Mouse (Mus musculus) neural tube, embryonic 12.5 days (tissue): ENCODE results near the gene Rpl13a. TPM values are rescaled to one million over a fixed set of nuclear protein-coding genes. Genes with fewer than 3 reads are reported as not detected.

Experiments
- ATAC-seq: fragments of 200-750 bp; cut with Nextera tagmentation; 2 replicates; pipeline ENCODE4 v1.8.0; 2017; ENCODE audit warnings: low read depth, mild to moderate bottlenecking, moderate TSS enrichment, moderate library complexity; ENCODE audit not compliant: low FRiP score
- H3K27ac ChIP-seq: fragments of 300-500 bp; sonication (generic); 2 replicates; pipeline ENCODE4 v1.5.1; 2016
- H3K27me3 ChIP-seq: fragments of 300-500 bp; sonication (generic); replicated peaks from 2 replicates; pipeline ENCODE4 v1.6.1; 2016; ENCODE audit warnings: mild to moderate bottlenecking
- H3K36me3 ChIP-seq: fragments of 300-500 bp; sonication (generic); 2 replicates; pipeline ENCODE4 v1.6.1; 2016; ENCODE audit warnings: mild to moderate bottlenecking
- H3K4me1 ChIP-seq: fragments of 300-500 bp; sonication (generic); 2 replicates; pipeline ENCODE4 v1.6.1; 2016
- H3K4me2 ChIP-seq: fragments of 300-500 bp; sonication (generic); replicated peaks from 2 replicates; pipeline ENCODE4 v1.6.1; 2016; ENCODE audit warnings: mild to moderate bottlenecking
- H3K4me3 ChIP-seq: fragments of 300-500 bp; sonication (generic); 2 replicates; pipeline ENCODE4 v1.5.1; 2016
- H3K9ac ChIP-seq: fragments of 300-500 bp; sonication (generic); 2 replicates; pipeline ENCODE4 v1.6.1; 2016; ENCODE audit warnings: mild to moderate bottlenecking
- H3K9me3 ChIP-seq: fragments of 300-500 bp; sonication (generic); 2 replicates; pipeline ENCODE4 v1.6.1; 2016; ENCODE audit warnings: mild to moderate bottlenecking
- WGBS: fragments of 180-500 bp; shearing (Covaris S2); methylation state at CpG from one replicate; pipeline ENCODE4 v1.1.7; 2016; 5-methylcytosine and 5-hydroxymethylcytosine counted together
- polyA plus RNA-seq: library from polyadenylated mRNA; unstranded; fragments of >200 nt; fragmentation: Nextera tagmentation; extraction: Ambion mirVana; gene quantifications from 2 replicates; pipeline ENCODE4 v1.2.1, GENCODE M21; 2016

Gene Rpl13a
- polyA plus RNA-seq, 1 experiment from 2014 or later, result 974 TPM

GRCm38 (mm10) chr7:45092828-45093515, 35.6 kb downstream of the Rpl13a start:
- H3K4me2 ChIP-seq, result no peak overlapping the region; the same call in 1 of the 2 replicates
- no peaks in the 10 kb centered on the region; the same call in 1 of the 2 replicates for H3K27me3 ChIP-seq
- no peak for ATAC-seq
- no peak overlapping the region for H3K4me3 ChIP-seq
- H3K9me3 ChIP-seq, result no peaks in the 10 kb centered on the region
- no peak overlapping the region for H3K27ac ChIP-seq
- peaks cover 12% of the 10 kb centered on the region; the same call in 1 of the 2 replicates for H3K4me1 ChIP-seq
- 67% methylated on average over 12 of the region's 12 CpGs for WGBS
- peaks cover 5% of the 10 kb centered on the region for H3K36me3 ChIP-seq
- H3K9ac ChIP-seq, result no peak overlapping the region

GRCm38 (mm10) chr7:45092048-45092447, 36.5 kb downstream of the Rpl13a start, which contains the start of gene Rcn3:
Rcn3 (minus strand) TSS chr7:45092221.
- H3K27me3 ChIP-seq, result no peaks in the 10 kb centered on the region; the same call in 1 of the 2 replicates
- H3K9me3 ChIP-seq, result no peaks in the 10 kb centered on the region
- peak within 1 kb of the TSS; percentile 45 for H3K4me3 ChIP-seq
- H3K36me3 ChIP-seq, result peaks cover 5% of the 10 kb centered on the region
- no peak within 1 kb of the TSS for H3K27ac ChIP-seq
- WGBS, result under 1% methylated on average over 16 of the region's 16 CpGs
- peak within 1 kb of the TSS; percentile 56 for H3K9ac ChIP-seq
- H3K4me1 ChIP-seq, result peaks cover 12% of the 10 kb centered on the region; the same call in 1 of the 2 replicates
- ATAC-seq, result peak; percentile 88
- peak within 1 kb of the TSS; percentile 69 for H3K4me2 ChIP-seq

- ATAC-seq, result peak; percentile 52; the same call in 1 of the 2 replicates
Observed at GRCm38 (mm10) chr7:45091001-45091990, 37.3 kb downstream of the Rpl13a start.

GRCm38 (mm10) chr7:45090251-45090977, 38.1 kb downstream of the Rpl13a start:
- peaks cover 18% of the 10 kb centered on the region for H3K36me3 ChIP-seq
- H3K9me3 ChIP-seq, result no peaks in the 10 kb centered on the region
- no peak overlapping the region for H3K27ac ChIP-seq
- no peak overlapping the region; the same call in 1 of the 2 replicates for H3K4me3 ChIP-seq
- H3K4me2 ChIP-seq, result peak overlapping the region; percentile 69; the same call in 1 of the 2 replicates
- no peak overlapping the region for H3K9ac ChIP-seq
- H3K4me1 ChIP-seq, result peaks cover 12% of the 10 kb centered on the region; the same call in 1 of the 2 replicates
- WGBS, result 83% methylated on average over 13 of the region's 13 CpGs
- no peaks in the 10 kb centered on the region; the same call in 1 of the 2 replicates for H3K27me3 ChIP-seq
- ATAC-seq, result no peak

More at GRCm38 (mm10) chr7:45091001-45091990, 37.3 kb downstream of the Rpl13a start:
- 15% methylated on average over 35 of the region's 35 CpGs for WGBS
- Histone ChIP-seq H3K27ac (no peak overlapping the region), H3K9me3 (no peaks in the 10 kb centered on the region), H3K36me3 (peaks cover 12% of the 10 kb centered on the region), H3K27me3 (no peaks in the 10 kb centered on the region; the same call in 1 of the 2 replicates), H3K9ac (peak overlapping the region; percentile 56), H3K4me3 (peak overlapping the region; percentile 45), H3K4me1 (peaks cover 12% of the 10 kb centered on the region; the same call in 1 of the 2 replicates), H3K4me2 (peak overlapping the region; percentile 69)

GRCm38 (mm10) chr7:45088597-45088996, 40.0 kb downstream of the Rpl13a start:
- Histone ChIP-seq H3K36me3 (peaks cover 24% of the 10 kb centered on the region), H3K4me3 (no peak overlapping the region), H3K27me3 (no peaks in the 10 kb centered on the region; the same call in 1 of the 2 replicates), H3K27ac (no peak overlapping the region), H3K4me1 (peaks cover 12% of the 10 kb centered on the region; the same call in 1 of the 2 replicates), H3K9ac (no peak overlapping the region), H3K9me3 (no peaks in the 10 kb centered on the region), H3K4me2 (no peak overlapping the region)
- ATAC-seq, result no peak
- 87% methylated on average over 17 of the region's 17 CpGs for WGBS

- Histone ChIP-seq H3K4me2 (no peak overlapping the region), H3K36me3 (peaks cover 34% of the 10 kb centered on the region), H3K4me1 (0 out of 2 replicates have a peak, but pooled peaks cover 1% of the 10 kb centered on the region), H3K27ac (no peak overlapping the region), H3K27me3 (no peaks in the 10 kb centered on the region), H3K9me3 (no peaks in the 10 kb centered on the region), H3K9ac (no peak overlapping the region), H3K4me3 (no peak overlapping the region)
- ATAC-seq, result no peak
- 80% methylated on average over 4 of the region's 4 CpGs for WGBS
Observed at GRCm38 (mm10) chr7:45086084-45086483, 42.5 kb downstream of the Rpl13a start.

GRCm38 (mm10) chr7:45083300-45083890, 45.2 kb downstream of the Rpl13a start:
- Histone ChIP-seq H3K36me3 (peaks cover 31% of the 10 kb centered on the region), H3K9ac (no peak overlapping the region), H3K4me1 (no peaks in the 10 kb centered on the region), H3K27ac (no peak overlapping the region), H3K4me2 (no peak overlapping the region), H3K27me3 (no peaks in the 10 kb centered on the region), H3K9me3 (no peaks in the 10 kb centered on the region), H3K4me3 (no peak overlapping the region)
- 87% methylated on average over 22 of the region's 22 CpGs for WGBS
- no peak for ATAC-seq

GRCm38 (mm10) chr7:45082401-45083299, 45.9 kb downstream of the Rpl13a start:
- Histone ChIP-seq H3K27me3 (no peaks in the 10 kb centered on the region), H3K27ac (no peak overlapping the region), H3K9ac (no peak overlapping the region), H3K9me3 (no peaks in the 10 kb centered on the region), H3K4me3 (no peak overlapping the region), H3K4me2 (0 out of 2 replicates have a peak overlapping the region, but pooled peaks have one; percentile 2), H3K36me3 (peaks cover 31% of the 10 kb centered on the region), H3K4me1 (no peaks in the 10 kb centered on the region)
- 61% methylated on average over 25 of the region's 25 CpGs for WGBS
- no peak for ATAC-seq

GRCm38 (mm10) chr7:45081016-45081415, 47.5 kb downstream of the Rpl13a start:
- Histone ChIP-seq H3K4me3 (no peak overlapping the region), H3K9ac (no peak overlapping the region), H3K4me2 (no peak overlapping the region), H3K36me3 (peaks cover 38% of the 10 kb centered on the region), H3K9me3 (no peaks in the 10 kb centered on the region), H3K4me1 (no peaks in the 10 kb centered on the region), H3K27me3 (no peaks in the 10 kb centered on the region), H3K27ac (no peak overlapping the region)
- no peak for ATAC-seq
- WGBS, result 53% methylated on average over 5 of the region's 5 CpGs

GRCm38 (mm10) chr7:45079856-45080255, 48.7 kb downstream of the Rpl13a start:
- Histone ChIP-seq H3K27me3 (no peaks in the 10 kb centered on the region), H3K4me2 (no peak overlapping the region), H3K27ac (no peak overlapping the region), H3K9ac (no peak overlapping the region), H3K9me3 (no peaks in the 10 kb centered on the region), H3K36me3 (peaks cover 39% of the 10 kb centered on the region), H3K4me1 (no peaks in the 10 kb centered on the region), H3K4me3 (no peak overlapping the region)
- 0 out of 2 replicates have a peak, but pooled peaks have one; percentile 19 for ATAC-seq
- 1% methylated on average over 10 of the region's 10 CpGs for WGBS
